Mouse (Mus musculus) spleen, adult 2 months (tissue): ENCODE data around the gene Serpina10. TPM values are rescaled to one million over a fixed set of nuclear protein-coding genes. Genes with fewer than 3 reads are reported as not detected.
"Not testable (repeated sequence)": the region's sequence is repeated elsewhere in the genome, so short reads cannot be mapped to it uniquely, and the experiment has no call there.

Experiments used
- DNase-seq, 2 experiments: peaks; one replicate each; pipeline versions ENCODE4 v3.0.0 to v3.0.0-alpha.2; 2012 to 2021; ENCODE audit warnings: low spot score in 2 of 2, low read depth in 1 of 2
- H3K27ac ChIP-seq: fragments of 200-500 bp; 2 replicates; pipeline ENCODE4 v1.5.1; 2012; ENCODE audit warnings: low read length, inconsistent platforms; ENCODE audit not compliant: insufficient read depth
- H3K27me3 ChIP-seq: fragments of 200-500 bp; 2 replicates; pipeline ENCODE4 v1.6.1; 2012; ENCODE audit warnings: mild to moderate bottlenecking, moderate library complexity, low read length, inconsistent platforms; ENCODE audit not compliant: control insufficient read depth, insufficient read depth
- H3K36me3 ChIP-seq: fragments of 200-500 bp; 2 replicates; pipeline ENCODE4 v1.6.1; 2012; ENCODE audit warnings: mild to moderate bottlenecking, low read length, inconsistent platforms; ENCODE audit not compliant: control insufficient read depth, insufficient read depth
- H3K4me1 ChIP-seq: fragments of 200-500 bp; 2 replicates; pipeline ENCODE4 v1.6.1; 2011; ENCODE audit warnings: inconsistent platforms; ENCODE audit not compliant: control insufficient read depth, insufficient read depth, insufficient read length
- H3K4me3 ChIP-seq: fragments of 200-500 bp; 2 replicates; pipeline ENCODE4 v1.5.1; 2011; ENCODE audit warnings: mild to moderate bottlenecking, inconsistent platforms; ENCODE audit not compliant: insufficient read depth, insufficient read length; ENCODE audit errors: extremely low read depth
- CTCF ChIP-seq: fragments of 200-500 bp; IDR thresholded peaks from 2 replicates; pipeline ENCODE4 v1.5.1; 2011; ENCODE audit warnings: mild to moderate bottlenecking, inconsistent platforms; ENCODE audit not compliant: insufficient read depth, insufficient read length, insufficient replicate concordance; ENCODE audit errors: extremely low read depth
- POLR2A ChIP-seq: fragments of 200-500 bp; IDR thresholded peaks from 2 replicates; pipeline ENCODE4 v1.6.1; 2011; ENCODE audit warnings: low read depth, low read length, inconsistent platforms
- WGBS: fragments of 180-500 bp; shearing (Covaris S2); methylation state at CpG from one replicate; pipeline ENCODE4 v1.1.7; 2018; 5-methylcytosine and 5-hydroxymethylcytosine counted together
- polyA plus RNA-seq: library from polyadenylated mRNA; depleted of rRNA; stranded (reverse); fragments of >200 nt; gene quantifications from 2 replicates; pipeline ENCODE4 v1.2.3, GENCODE M21; 2012

Serpina10 gene
- polyA plus RNA-seq, 1 experiment, result 0.47 TPM

DNA sequence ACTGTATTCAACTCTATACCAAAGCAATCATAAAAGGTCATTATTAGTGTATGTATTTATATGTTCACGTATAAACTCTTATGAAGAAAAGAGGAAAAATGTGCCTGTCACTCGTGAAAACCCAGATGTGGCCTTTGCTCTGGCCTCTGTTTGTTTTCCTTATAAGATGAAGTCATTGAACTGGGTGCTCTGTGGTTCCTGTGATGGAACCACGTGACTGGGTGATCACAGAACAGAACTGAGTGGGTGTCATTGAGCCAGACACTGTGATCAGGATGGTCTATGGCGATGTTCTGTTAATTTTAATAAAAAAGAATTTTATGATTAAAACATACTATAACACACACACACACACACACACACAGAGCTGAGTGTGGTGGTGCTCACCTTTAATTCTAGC is 15.5 kb downstream of the Serpina10 start:
- Histone ChIP-seq H3K27ac (no peak overlapping the region), H3K27me3 (no peaks in the 10 kb centered on the region), H3K4me3 (no peak overlapping the region), H3K4me1 (no peaks in the 10 kb centered on the region), H3K36me3 (no peaks in the 10 kb centered on the region)
- TF ChIP-seq CTCF (no peak), POLR2A (no peak)
- DNase-seq, result no peak
- 72% methylated on average over 4 of the region's 4 CpGs for WGBS

DNA sequence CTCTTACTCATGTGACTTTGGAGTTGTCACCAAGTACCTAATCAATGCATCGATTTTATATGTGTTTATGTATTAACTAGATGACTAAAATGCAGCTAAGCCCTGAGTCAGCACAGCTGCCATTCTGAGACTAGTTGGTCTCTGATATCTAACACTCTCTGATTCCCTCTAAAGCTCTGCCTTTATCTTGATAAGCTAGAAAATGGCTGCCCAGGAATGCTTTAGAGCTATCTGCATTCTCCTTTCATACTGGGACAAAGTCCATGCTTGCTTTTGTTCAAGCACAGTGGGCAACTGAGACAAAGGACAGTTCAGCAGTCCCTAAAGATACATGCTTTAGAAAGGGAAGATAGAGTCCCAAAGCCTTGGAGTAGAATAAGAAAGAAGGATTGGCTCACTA is 16.1 kb downstream of the Serpina10 start:
- WGBS, result 84% methylated on average over 1 of the region's 1 CpGs
- Histone ChIP-seq H3K27ac (no peak overlapping the region), H3K36me3 (no peaks in the 10 kb centered on the region), H3K27me3 (no peaks in the 10 kb centered on the region), H3K4me1 (no peaks in the 10 kb centered on the region), H3K4me3 (no peak overlapping the region)
- TF ChIP-seq CTCF, result no peak
- TF ChIP-seq POLR2A, result no peak
- no peak for DNase-seq

GRCm38 (mm10) chr12:103601839-103602238 is 29.4 kb downstream of the Serpina10 start:
- H3K4me3 ChIP-seq, result no peak overlapping the region
- H3K27ac ChIP-seq, result no peak overlapping the region
- H3K27me3 ChIP-seq, result no peaks in the 10 kb centered on the region
- H3K4me1 ChIP-seq, result no peaks in the 10 kb centered on the region
- DNase-seq, result no peak
- WGBS, result 79% methylated on average over 3 of the region's 3 CpGs
- no peaks in the 10 kb centered on the region for H3K36me3 ChIP-seq
- TF ChIP-seq CTCF (no peak), POLR2A (no peak)

- TF ChIP-seq POLR2A (no peak), CTCF (no peak)
- no peak for DNase-seq
- Histone ChIP-seq H3K36me3 (no peaks in the 10 kb centered on the region), H3K4me3 (no peak overlapping the region), H3K4me1 (no peaks in the 10 kb centered on the region), H3K27me3 (no peaks in the 10 kb centered on the region), H3K27ac (no peak overlapping the region)
- 61% methylated on average over 3 of the region's 3 CpGs for WGBS
These were observed 30.9 kb downstream of the Serpina10 start for GRCm38 (mm10) chr12:103600364-103600763.

DNA sequence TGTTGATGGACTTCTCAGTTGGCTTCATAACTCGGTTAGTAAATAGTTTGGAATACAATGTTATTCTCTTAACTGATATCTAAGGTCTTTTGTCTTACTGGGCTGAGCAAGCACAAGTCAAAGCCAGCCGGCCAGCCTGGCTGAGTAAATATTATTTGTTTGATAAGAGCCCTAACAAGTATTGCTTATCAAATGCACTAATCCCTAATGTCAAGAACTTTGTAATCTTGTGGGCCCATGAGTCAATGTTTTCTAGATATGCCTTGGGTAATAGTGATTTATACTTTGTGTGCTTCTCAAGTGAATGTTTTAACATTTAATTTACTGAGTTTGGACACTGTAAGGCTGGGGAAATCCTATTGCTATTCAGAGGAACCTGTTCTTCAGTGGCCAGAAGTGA is 32.8 kb downstream of the Serpina10 start:
- no peak overlapping the region for H3K4me3 ChIP-seq
- no peaks in the 10 kb centered on the region for H3K4me1 ChIP-seq
- WGBS, result 64% methylated on average over 2 of the region's 2 CpGs
- no peaks in the 10 kb centered on the region for H3K36me3 ChIP-seq
- H3K27ac ChIP-seq, result no peak overlapping the region
- H3K27me3 ChIP-seq, result no peaks in the 10 kb centered on the region
- DNase-seq, result no peak
- no peak for TF ChIP-seq POLR2A
- no peak for TF ChIP-seq CTCF

- H3K36me3 ChIP-seq, result no peaks in the 10 kb centered on the region
- no peak overlapping the region for H3K4me3 ChIP-seq
- 76% methylated on average over 8 of the region's 8 CpGs for WGBS
- H3K4me1 ChIP-seq, result no peaks in the 10 kb centered on the region
- no peak for TF ChIP-seq CTCF
- TF ChIP-seq POLR2A, result no peak
- no peaks in the 10 kb centered on the region for H3K27me3 ChIP-seq
- no peak overlapping the region for H3K27ac ChIP-seq
- DNase-seq, result no peak
These were observed 47.5 kb downstream of the Serpina10 start for GRCm38 (mm10) chr12:103583771-103584170.

DNA sequence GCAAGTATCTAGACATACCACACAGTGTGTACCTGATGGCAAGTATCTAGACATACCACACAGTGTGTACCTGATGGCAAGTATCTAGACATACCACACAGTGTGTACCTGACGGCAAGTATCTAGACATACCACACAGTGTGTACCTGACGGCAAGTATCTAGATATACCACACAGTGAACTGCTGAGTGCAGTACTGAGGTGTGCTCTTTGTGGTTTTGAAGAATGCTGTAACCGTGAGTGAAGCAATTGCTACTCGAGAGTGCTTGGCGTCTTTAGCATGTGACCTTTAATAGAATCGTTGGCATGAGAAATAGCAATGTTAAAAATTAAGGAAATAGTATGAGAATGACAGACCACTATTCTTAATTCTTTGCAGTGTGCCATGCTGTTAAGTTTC is 53.1 kb downstream of the Serpina10 start:
- not testable (repeated sequence) for H3K4me3 ChIP-seq, DNase-seq, H3K36me3 ChIP-seq, H3K27ac ChIP-seq, H3K4me1 ChIP-seq, H3K27me3 ChIP-seq
- 90% methylated on average over 6 of the region's 6 CpGs for WGBS

GRCm38 (mm10) chr12:103569690-103570089 is 61.6 kb downstream of the Serpina10 start:
- DNase-seq, result no peak
- Histone ChIP-seq H3K36me3 (no peaks in the 10 kb centered on the region), H3K4me3 (no peak overlapping the region), H3K27me3 (no peaks in the 10 kb centered on the region), H3K27ac (no peak overlapping the region), H3K4me1 (no peaks in the 10 kb centered on the region)
- no peak for TF ChIP-seq CTCF
- TF ChIP-seq POLR2A, result no peak
- 72% methylated on average over 6 of the region's 6 CpGs for WGBS
